Mouse (Mus musculus): ENCODE measurements around the gene Gm42906. TPM values are rescaled to one million over a fixed set of nuclear protein-coding genes. Genes with fewer than 3 reads are reported as not detected.

Gm42906 gene
- polyA plus RNA-seq, 1 experiment from 2014 or later = not detected

DNA sequence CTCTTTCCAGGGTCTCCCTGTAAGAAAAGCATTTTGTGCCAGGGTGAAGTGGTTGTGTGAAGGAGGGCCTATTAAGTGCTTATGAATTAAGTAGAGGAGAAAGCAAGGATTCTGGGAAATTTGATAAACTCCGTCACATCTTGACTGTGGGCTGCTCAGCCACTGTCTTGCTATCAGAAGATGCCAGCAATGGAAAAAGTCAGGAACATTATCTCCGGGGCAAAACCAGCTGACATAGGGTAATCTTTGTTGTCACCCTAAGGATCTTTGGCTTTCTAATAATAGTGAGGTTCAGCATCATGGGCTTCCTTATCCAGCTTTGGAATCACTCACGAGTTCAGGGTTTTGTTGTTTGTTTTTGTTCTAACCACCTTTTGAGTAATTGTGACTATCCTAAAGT lies 14.3 kb downstream of the Gm42906 start:
- no peak overlapping the region for H3K9ac ChIP-seq (ENCODE audit: low read depth, low read length)
- H3K4me3 ChIP-seq (ENCODE audit: low read depth, low read length) = no peak overlapping the region
- H3K4me2 ChIP-seq = peak overlapping the region; percentile 27
- peaks cover 4% of the 10 kb centered on the region; the same call in 1 of the 2 replicates for H3K4me1 ChIP-seq (ENCODE audit: control insufficient read depth, insufficient read depth, low read length)
- H3K27me3 ChIP-seq (ENCODE audit: control insufficient read depth, insufficient read depth, low read length) = no peaks in the 10 kb centered on the region
- peak overlapping the region; percentile 41; the same call in 1 of the 2 replicates for H3K27ac ChIP-seq (ENCODE audit: low read depth, low read length)
- WGBS (ENCODE audit: insufficient replicate concordance) = 21% methylated on average over 3 of the region's 3 CpGs
- H3K9me3 ChIP-seq (replicated peaks; ENCODE audit: control insufficient read depth, low read length) = no peaks in the 10 kb centered on the region
- H3K36me3 ChIP-seq (ENCODE audit: control insufficient read depth, insufficient read depth, low read length) = no peaks in the 10 kb centered on the region
- ATAC-seq (replicated peaks; ENCODE audit: insufficient number of reproducible peaks, low FRiP score, low TSS enrichment) = peak; percentile 68

GRCm38 (mm10) chr5:151412666-151413463 lies 15.1 kb downstream of the Gm42906 start:
- Histone ChIP-seq H3K27ac (ENCODE audit: low read depth, low read length) (peak overlapping the region; percentile 41), H3K36me3 (ENCODE audit: control insufficient read depth, insufficient read depth, low read length) (no peaks in the 10 kb centered on the region), H3K9me3 (replicated peaks; ENCODE audit: control insufficient read depth, low read length) (no peaks in the 10 kb centered on the region), H3K4me2 (peak overlapping the region; percentile 22), H3K9ac (ENCODE audit: low read depth, low read length) (0 out of 2 replicates have a peak overlapping the region, but pooled peaks have one; percentile 22), H3K27me3 (ENCODE audit: control insufficient read depth, insufficient read depth, low read length) (no peaks in the 10 kb centered on the region), H3K4me1 (ENCODE audit: control insufficient read depth, insufficient read depth, low read length) (peaks cover 4% of the 10 kb centered on the region; the same call in 1 of the 2 replicates), H3K4me3 (ENCODE audit: low read depth, low read length) (no peak overlapping the region)
- 42% methylated on average over 11 of the region's 11 CpGs for WGBS (ENCODE audit: insufficient replicate concordance)
- peak; percentile 57; the same call in 1 of the 2 replicates for ATAC-seq (replicated peaks; ENCODE audit: insufficient number of reproducible peaks, low FRiP score, low TSS enrichment)

DNA sequence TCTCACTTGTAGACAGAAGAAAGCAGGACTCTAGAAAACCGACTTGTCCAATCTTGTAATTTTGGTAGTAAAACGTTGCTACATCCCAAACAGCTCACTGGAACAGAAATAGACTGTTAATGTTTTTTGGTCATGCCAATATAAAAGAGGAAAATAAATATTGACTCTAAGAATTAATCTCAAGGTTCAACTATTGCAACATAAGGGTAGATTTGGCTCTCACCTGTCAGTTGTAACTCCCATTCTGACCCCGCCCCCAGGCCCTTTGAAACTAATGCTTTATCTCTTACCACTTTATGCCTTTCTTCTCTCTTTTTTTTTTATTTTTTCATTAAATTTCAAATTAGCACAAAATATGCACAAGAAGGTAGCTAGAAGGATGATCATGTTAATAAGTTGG lies 18.0 kb downstream of the Gm42906 start:
- H3K27me3 ChIP-seq (ENCODE audit: control insufficient read depth, insufficient read depth, low read length) = no peaks in the 10 kb centered on the region
- no peak for ATAC-seq (replicated peaks; ENCODE audit: insufficient number of reproducible peaks, low FRiP score, low TSS enrichment)
- no peak overlapping the region for H3K9ac ChIP-seq (ENCODE audit: low read depth, low read length)
- H3K4me2 ChIP-seq = no peak overlapping the region
- H3K9me3 ChIP-seq (replicated peaks; ENCODE audit: control insufficient read depth, low read length) = no peaks in the 10 kb centered on the region
- 70% methylated on average over 3 of the region's 3 CpGs for WGBS (ENCODE audit: insufficient replicate concordance)
- no peak overlapping the region for H3K27ac ChIP-seq (ENCODE audit: low read depth, low read length)
- no peaks in the 10 kb centered on the region for H3K36me3 ChIP-seq (ENCODE audit: control insufficient read depth, insufficient read depth, low read length)
- no peak overlapping the region for H3K4me3 ChIP-seq (ENCODE audit: low read depth, low read length)
- H3K4me1 ChIP-seq (ENCODE audit: control insufficient read depth, insufficient read depth, low read length) = peaks cover 4% of the 10 kb centered on the region; the same call in 1 of the 2 replicates

DNA sequence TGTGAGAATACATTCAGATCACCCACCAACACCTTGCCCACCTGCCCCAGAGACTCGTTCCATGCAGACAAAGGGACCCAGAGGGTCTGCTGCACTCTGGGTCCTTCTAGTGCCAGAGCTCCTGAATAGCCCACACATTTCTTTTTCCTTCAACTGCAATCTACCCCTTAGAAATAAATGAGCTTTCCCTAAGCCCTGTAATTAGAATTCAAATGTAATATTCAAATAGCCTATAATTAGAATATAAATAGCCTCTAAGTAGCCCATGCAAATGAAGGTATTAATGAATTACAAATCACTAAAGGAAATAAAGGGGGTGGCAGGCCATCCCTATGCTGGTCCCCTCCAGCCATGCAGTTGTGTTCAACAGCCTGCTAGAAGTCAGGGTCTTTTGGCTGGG lies 18.7 kb downstream of the Gm42906 start:
- no peaks in the 10 kb centered on the region for H3K27me3 ChIP-seq (ENCODE audit: control insufficient read depth, insufficient read depth, low read length)
- no peak overlapping the region for H3K4me2 ChIP-seq
- H3K4me3 ChIP-seq (ENCODE audit: low read depth, low read length) = no peak overlapping the region
- peaks cover 4% of the 10 kb centered on the region; the same call in 1 of the 2 replicates for H3K4me1 ChIP-seq (ENCODE audit: control insufficient read depth, insufficient read depth, low read length)
- no peak overlapping the region for H3K27ac ChIP-seq (ENCODE audit: low read depth, low read length)
- no peak for ATAC-seq (replicated peaks; ENCODE audit: insufficient number of reproducible peaks, low FRiP score, low TSS enrichment)
- no peaks in the 10 kb centered on the region for H3K36me3 ChIP-seq (ENCODE audit: control insufficient read depth, insufficient read depth, low read length)
- H3K9ac ChIP-seq (ENCODE audit: low read depth, low read length) = no peak overlapping the region
- 38% methylated on average over 1 of the region's 1 CpGs for WGBS (ENCODE audit: insufficient replicate concordance)
- no peaks in the 10 kb centered on the region for H3K9me3 ChIP-seq (replicated peaks; ENCODE audit: control insufficient read depth, low read length)

DNA sequence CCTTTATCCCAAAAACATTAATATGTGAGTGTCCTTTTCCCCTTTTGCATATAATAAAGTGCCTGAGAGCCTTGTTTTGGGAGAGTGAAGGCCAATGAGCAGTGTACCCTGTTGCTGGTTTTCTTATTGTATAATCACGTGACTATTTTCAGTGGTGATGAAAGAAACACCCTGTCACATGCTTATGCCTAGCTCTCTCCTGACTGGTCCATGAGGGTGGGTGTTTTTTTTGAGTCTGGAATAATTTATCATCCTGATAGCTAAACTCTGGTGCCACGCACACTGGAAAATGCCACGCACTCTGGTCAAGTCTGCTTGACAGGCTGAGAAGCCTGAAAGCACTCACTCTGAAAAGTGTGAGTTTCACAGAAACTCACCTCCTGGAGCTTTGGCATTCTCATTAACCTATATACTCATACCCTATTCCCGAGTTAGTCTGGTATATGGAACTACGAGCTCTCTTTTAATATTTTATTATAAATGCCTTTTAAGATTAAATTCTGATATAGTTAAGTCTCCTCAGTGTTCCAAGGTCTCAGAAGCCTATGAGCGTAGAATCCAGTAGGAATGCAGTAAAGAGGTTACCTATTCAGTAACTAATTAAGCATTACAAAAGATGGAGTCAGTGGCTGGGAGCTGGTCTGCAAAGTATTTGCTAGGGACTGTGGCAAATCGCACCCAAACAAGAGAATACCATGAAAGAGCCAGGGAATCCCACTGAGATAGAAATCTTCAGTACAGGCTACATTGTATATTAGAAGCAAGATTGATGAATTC lies 19.7 kb downstream of the Gm42906 start:
- Histone ChIP-seq H3K27me3 (ENCODE audit: control insufficient read depth, insufficient read depth, low read length) (no peaks in the 10 kb centered on the region), H3K9ac (ENCODE audit: low read depth, low read length) (no peak overlapping the region), H3K4me2 (no peak overlapping the region), H3K27ac (ENCODE audit: low read depth, low read length) (no peak overlapping the region), H3K9me3 (replicated peaks; ENCODE audit: control insufficient read depth, low read length) (no peaks in the 10 kb centered on the region), H3K36me3 (ENCODE audit: control insufficient read depth, insufficient read depth, low read length) (no peaks in the 10 kb centered on the region), H3K4me1 (ENCODE audit: control insufficient read depth, insufficient read depth, low read length) (peaks cover 4% of the 10 kb centered on the region; the same call in 1 of the 2 replicates), H3K4me3 (ENCODE audit: low read depth, low read length) (no peak overlapping the region)
- no peak for ATAC-seq (replicated peaks; ENCODE audit: insufficient number of reproducible peaks, low FRiP score, low TSS enrichment)
- WGBS (ENCODE audit: insufficient replicate concordance) = 49% methylated on average over 7 of the region's 7 CpGs

- no peaks in the 10 kb centered on the region for H3K9me3 ChIP-seq (replicated peaks; ENCODE audit: control insufficient read depth, low read length)
- H3K27ac ChIP-seq (ENCODE audit: low read depth, low read length) = no peak overlapping the region
- H3K4me1 ChIP-seq (ENCODE audit: control insufficient read depth, insufficient read depth, low read length) = 0 out of 2 replicates have a peak, but pooled peaks cover 2% of the 10 kb centered on the region
- ATAC-seq (replicated peaks; ENCODE audit: insufficient number of reproducible peaks, low FRiP score, low TSS enrichment) = no peak
- no peak overlapping the region for H3K4me2 ChIP-seq
- no peaks in the 10 kb centered on the region for H3K36me3 ChIP-seq (ENCODE audit: control insufficient read depth, insufficient read depth, low read length)
- no peak overlapping the region for H3K9ac ChIP-seq (ENCODE audit: low read depth, low read length)
- H3K4me3 ChIP-seq (ENCODE audit: low read depth, low read length) = no peak overlapping the region
- 83% methylated on average over 3 of the region's 3 CpGs for WGBS (ENCODE audit: insufficient replicate concordance)
- H3K27me3 ChIP-seq (ENCODE audit: control insufficient read depth, insufficient read depth, low read length) = no peaks in the 10 kb centered on the region
These were observed 20.5 kb downstream of the Gm42906 start for GRCm38 (mm10) chr5:151407493-151407892.

DNA sequence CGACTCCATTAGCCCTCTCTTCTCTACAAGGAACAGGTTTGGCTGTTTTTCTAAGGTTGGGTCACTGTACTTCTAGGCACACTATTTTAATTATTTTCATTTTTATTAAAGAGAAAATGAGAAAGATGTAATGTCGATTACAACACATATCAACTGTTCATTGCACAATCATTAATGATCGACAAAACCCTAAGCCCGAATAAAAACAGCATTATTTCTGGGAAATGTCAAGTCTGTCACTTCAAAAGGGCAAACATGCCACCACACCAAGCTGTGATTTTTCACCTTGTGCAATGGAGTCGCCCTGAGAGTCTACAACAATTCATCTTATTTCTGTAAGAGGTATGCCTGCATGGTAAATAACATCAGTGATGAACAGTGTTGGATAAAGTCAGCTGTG lies 21.7 kb downstream of the Gm42906 start:
- Histone ChIP-seq H3K36me3 (ENCODE audit: control insufficient read depth, insufficient read depth, low read length) (no peaks in the 10 kb centered on the region), H3K4me3 (ENCODE audit: low read depth, low read length) (no peak overlapping the region), H3K27me3 (ENCODE audit: control insufficient read depth, insufficient read depth, low read length) (no peaks in the 10 kb centered on the region), H3K27ac (ENCODE audit: low read depth, low read length) (no peak overlapping the region), H3K4me1 (ENCODE audit: control insufficient read depth, insufficient read depth, low read length) (no peaks in the 10 kb centered on the region), H3K9me3 (replicated peaks; ENCODE audit: control insufficient read depth, low read length) (no peaks in the 10 kb centered on the region), H3K9ac (ENCODE audit: low read depth, low read length) (no peak overlapping the region), H3K4me2 (no peak overlapping the region)
- ATAC-seq (replicated peaks; ENCODE audit: insufficient number of reproducible peaks, low FRiP score, low TSS enrichment) = no peak
- WGBS (ENCODE audit: insufficient replicate concordance) = 78% methylated on average over 5 of the region's 5 CpGs

DNA sequence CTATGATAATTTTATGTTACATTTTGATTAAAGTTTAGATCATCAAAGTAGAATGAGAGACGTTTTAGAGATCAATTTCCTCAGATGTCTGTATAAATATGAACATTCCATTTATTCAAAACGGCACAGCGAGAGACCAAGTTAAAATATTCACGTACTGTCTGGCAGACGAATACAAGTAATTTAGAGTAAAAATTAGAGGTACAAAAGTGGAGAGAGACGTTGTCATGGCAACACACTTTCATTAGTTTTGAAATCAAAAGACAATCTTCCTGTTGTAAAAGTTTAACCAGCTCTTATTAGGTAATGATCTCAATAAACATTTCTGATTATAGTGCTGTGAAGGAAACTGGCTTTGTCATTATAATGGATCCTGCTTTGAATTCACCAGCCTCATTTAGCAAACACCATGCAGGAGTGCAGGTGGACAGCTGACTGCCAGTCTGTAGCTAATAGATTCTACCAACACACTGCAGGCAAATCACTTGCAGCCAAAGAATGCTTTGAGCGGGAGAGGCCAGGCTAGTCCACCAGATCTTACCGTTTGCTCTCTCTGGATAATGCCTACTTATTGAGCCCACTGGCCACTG lies 22.6 kb downstream of the Gm42906 start:
- no peak overlapping the region for H3K4me2 ChIP-seq
- H3K36me3 ChIP-seq (ENCODE audit: control insufficient read depth, insufficient read depth, low read length) = no peaks in the 10 kb centered on the region
- H3K9ac ChIP-seq (ENCODE audit: low read depth, low read length) = no peak overlapping the region
- no peak overlapping the region for H3K4me3 ChIP-seq (ENCODE audit: low read depth, low read length)
- WGBS (ENCODE audit: insufficient replicate concordance) = 79% methylated on average over 8 of the region's 8 CpGs
- H3K27ac ChIP-seq (ENCODE audit: low read depth, low read length) = no peak overlapping the region
- no peaks in the 10 kb centered on the region for H3K27me3 ChIP-seq (ENCODE audit: control insufficient read depth, insufficient read depth, low read length)
- no peak for ATAC-seq (replicated peaks; ENCODE audit: insufficient number of reproducible peaks, low FRiP score, low TSS enrichment)
- no peaks in the 10 kb centered on the region for H3K9me3 ChIP-seq (replicated peaks; ENCODE audit: control insufficient read depth, low read length)
- no peaks in the 10 kb centered on the region for H3K4me1 ChIP-seq (ENCODE audit: control insufficient read depth, insufficient read depth, low read length)

All from heart, embryonic 11.5 days (tissue).